Mouse (Mus musculus) kidney, postnatal 0 days (tissue): ENCODE results near the gene Apobec3. TPM values are rescaled to one million over a fixed set of nuclear protein-coding genes. Genes with fewer than 3 reads are reported as not detected.

Experiments
- ATAC-seq: fragments of 200-750 bp; cut with Nextera tagmentation; replicated peaks from 2 replicates; pipeline ENCODE4 v1.8.0; 2017; ENCODE audit warnings: low read depth, moderate number of reproducible peaks, moderate TSS enrichment, moderate library complexity; ENCODE audit not compliant: low FRiP score
- DNase-seq: peaks from one replicate; pipeline ENCODE4 v3.0.0-alpha.2; 2016; ENCODE audit warnings: low spot score
- H3K27ac ChIP-seq: fragments of 300-500 bp; sonication (generic); 2 replicates; pipeline ENCODE4 v1.5.1; 2014; ENCODE audit warnings: mild to moderate bottlenecking
- H3K27me3 ChIP-seq: fragments of 300-500 bp; sonication (generic); 2 replicates; pipeline ENCODE4 v1.6.1; 2014; ENCODE audit warnings: low read length, mixed read lengths; ENCODE audit not compliant: insufficient read depth
- H3K36me3 ChIP-seq: fragments of 300-500 bp; sonication (generic); 2 replicates; pipeline ENCODE4 v1.6.1; 2014; ENCODE audit warnings: low read length, mixed read lengths; ENCODE audit not compliant: insufficient read depth
- H3K4me1 ChIP-seq: fragments of 300-500 bp; sonication (generic); replicated peaks from 2 replicates; pipeline ENCODE4 v1.6.1; 2014; ENCODE audit warnings: antibody characterized with exemption, low read length, mixed read lengths; ENCODE audit not compliant: insufficient read depth
- H3K4me2 ChIP-seq: fragments of 300-500 bp; sonication (generic); 2 replicates; pipeline ENCODE4 v1.6.1; 2014; ENCODE audit warnings: mild to moderate bottlenecking, low read length, moderate library complexity, mixed read lengths
- H3K4me3 ChIP-seq: fragments of 300-500 bp; sonication (generic); replicated peaks from 2 replicates; pipeline ENCODE4 v1.5.1; 2014; ENCODE audit warnings: low read depth, low read length
- H3K9ac ChIP-seq: fragments of 300-500 bp; sonication (generic); 2 replicates; pipeline ENCODE4 v1.6.1; 2014; ENCODE audit warnings: low read depth, low read length
- H3K9me3 ChIP-seq: fragments of 300-500 bp; sonication (generic); replicated peaks from 2 replicates; pipeline ENCODE4 v1.6.1; 2016; ENCODE audit warnings: low read length, inconsistent platforms, mixed read lengths
- CTCF ChIP-seq: IDR thresholded peaks from 2 replicates; pipeline ENCODE4 v1.5.1; 2016; ENCODE audit warnings: antibody characterized with exemption, low read depth, mild to moderate bottlenecking, moderate library complexity
- WGBS: fragments of 180-500 bp; shearing (Covaris S2); extraction: QIAGEN DNeasy Blood & Tissue Kit; methylation state at CpG from one replicate; pipeline ENCODE4 v1.1.7; 2014; 5-methylcytosine and 5-hydroxymethylcytosine counted together
- polyA plus RNA-seq: library from polyadenylated mRNA; unstranded; fragments of >200 nt; fragmentation: Nextera tagmentation; extraction: Ambion mirVana; gene quantifications from 2 replicates; pipeline ENCODE4 v1.2.1, GENCODE M21; 2015

Apobec3 gene
- 26.1 and 26.4 TPM in 2 replicates for polyA plus RNA-seq

DNA sequence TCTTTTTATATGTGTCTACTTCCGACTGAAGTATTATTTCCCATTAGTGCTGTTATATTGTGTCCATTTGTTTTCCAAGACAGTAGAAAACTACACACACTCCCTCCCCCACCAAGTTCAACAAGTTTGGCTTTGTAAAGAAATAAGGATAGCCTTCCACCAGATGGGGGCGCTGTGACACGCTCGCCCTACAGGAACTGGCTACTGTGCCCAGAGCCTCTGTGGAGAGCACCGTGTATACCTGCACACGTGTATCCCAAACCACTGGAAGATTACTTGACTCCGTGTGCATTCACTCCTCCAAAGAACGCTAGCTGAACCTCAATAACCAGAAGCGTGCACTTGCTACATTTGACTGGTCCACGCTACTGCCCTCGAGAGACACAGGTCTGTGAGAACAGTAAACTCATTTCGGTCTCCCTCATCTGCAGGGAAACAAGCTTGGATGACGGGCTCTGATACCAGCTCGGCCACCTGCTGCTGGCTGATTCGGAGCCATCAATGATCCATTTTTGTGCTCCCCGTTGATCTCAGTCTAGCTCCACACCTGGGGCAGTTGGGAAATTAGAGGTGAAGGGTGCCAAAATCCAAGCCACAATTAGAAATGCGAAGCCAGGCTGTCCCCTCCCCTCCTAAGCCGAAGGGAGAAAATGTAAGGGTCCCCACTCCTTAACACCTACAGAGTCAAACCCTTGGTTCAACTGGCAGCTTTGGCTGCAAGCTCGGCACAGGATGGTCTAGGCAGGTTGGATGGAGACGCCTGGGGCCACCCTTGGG lies at the start of gene Apobec3:
Apobec3 (plus strand) TSS at position 224 of the 777 bp plus-strand sequence.
- 2% methylated on average over 20 of the region's 20 CpGs for WGBS
- Histone ChIP-seq H3K9ac (peak within 1 kb of the TSS; percentile 55), H3K4me2 (peak within 1 kb of the TSS; percentile 69), H3K4me3 (peak within 1 kb of the TSS; percentile 51), H3K27me3 (no peaks in the 10 kb centered on the region), H3K9me3 (no peaks in the 10 kb centered on the region), H3K4me1 (peaks cover 5% of the 10 kb centered on the region; the same call in 1 of the 2 replicates), H3K27ac (peak within 1 kb of the TSS; percentile 77), H3K36me3 (no peaks in the 10 kb centered on the region)
- peak; percentile 84 for TF ChIP-seq CTCF
- DNase-seq, result peak; percentile 79
- ATAC-seq, result peak; percentile 50; the same call in 1 of the 2 replicates

DNA sequence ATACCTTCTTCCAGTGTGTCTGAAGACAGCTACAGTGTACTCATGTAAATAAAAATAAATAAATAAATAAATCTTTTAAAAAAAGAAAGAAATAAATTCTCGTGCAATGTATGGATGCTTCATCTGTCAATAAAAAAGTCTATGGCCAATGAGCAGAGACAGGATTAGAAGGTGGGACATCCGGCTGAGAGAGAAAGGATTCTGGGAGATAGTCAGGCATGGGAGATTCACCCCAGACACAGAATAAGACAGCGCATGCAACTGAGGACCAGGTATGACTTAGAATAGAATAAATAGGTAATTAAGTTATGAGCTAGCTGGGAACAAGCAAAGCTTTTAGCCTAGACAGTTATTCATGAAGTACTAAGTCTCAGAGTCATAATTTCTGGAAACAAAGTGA lies 48.5 kb upstream of the Apobec3 start:
- no peak overlapping the region for H3K4me2 ChIP-seq
- no peaks in the 10 kb centered on the region for H3K36me3 ChIP-seq
- H3K4me1 ChIP-seq, result 0 out of 2 replicates have a peak, but pooled peaks cover 3% of the 10 kb centered on the region
- WGBS, result 91% methylated on average over 3 of the region's 3 CpGs
- H3K27me3 ChIP-seq, result no peaks in the 10 kb centered on the region
- H3K9ac ChIP-seq, result no peak overlapping the region
- H3K4me3 ChIP-seq, result no peak overlapping the region
- no peak overlapping the region for H3K27ac ChIP-seq
- no peak for TF ChIP-seq CTCF
- ATAC-seq, result no peak
- DNase-seq, result no peak
- H3K9me3 ChIP-seq, result no peaks in the 10 kb centered on the region

DNA sequence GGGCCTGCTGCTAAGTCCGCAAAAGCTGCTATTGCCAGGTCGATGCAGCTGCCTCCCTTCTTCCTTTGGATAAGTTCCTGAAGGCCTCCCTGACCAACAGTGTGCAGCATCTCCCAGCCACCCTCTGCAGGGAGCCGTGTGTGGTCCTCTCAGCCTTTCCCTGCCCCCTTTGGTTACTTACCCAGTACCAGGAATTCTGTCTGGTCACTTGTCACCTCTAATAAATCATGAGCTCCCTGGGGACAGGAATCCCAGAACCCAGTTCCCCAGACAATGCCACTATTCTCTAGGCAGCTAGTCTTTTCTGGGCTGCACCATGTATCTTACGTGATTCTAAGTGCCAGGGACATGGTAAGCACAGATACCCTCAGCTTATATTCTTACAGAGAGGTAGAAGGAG lies 45.5 kb upstream of the Apobec3 start:
- DNase-seq (no peak), ATAC-seq (no peak)
- H3K9ac ChIP-seq, result no peak overlapping the region
- no peaks in the 10 kb centered on the region for H3K36me3 ChIP-seq
- H3K27ac ChIP-seq, result no peak overlapping the region
- H3K4me3 ChIP-seq, result no peak overlapping the region
- no peak overlapping the region for H3K4me2 ChIP-seq
- WGBS, result 50% methylated on average over 4 of the region's 4 CpGs
- H3K9me3 ChIP-seq, result no peaks in the 10 kb centered on the region
- no peaks in the 10 kb centered on the region for H3K27me3 ChIP-seq
- H3K4me1 ChIP-seq, result 0 out of 2 replicates have a peak, but pooled peaks cover 3% of the 10 kb centered on the region
- no peak for TF ChIP-seq CTCF

DNA sequence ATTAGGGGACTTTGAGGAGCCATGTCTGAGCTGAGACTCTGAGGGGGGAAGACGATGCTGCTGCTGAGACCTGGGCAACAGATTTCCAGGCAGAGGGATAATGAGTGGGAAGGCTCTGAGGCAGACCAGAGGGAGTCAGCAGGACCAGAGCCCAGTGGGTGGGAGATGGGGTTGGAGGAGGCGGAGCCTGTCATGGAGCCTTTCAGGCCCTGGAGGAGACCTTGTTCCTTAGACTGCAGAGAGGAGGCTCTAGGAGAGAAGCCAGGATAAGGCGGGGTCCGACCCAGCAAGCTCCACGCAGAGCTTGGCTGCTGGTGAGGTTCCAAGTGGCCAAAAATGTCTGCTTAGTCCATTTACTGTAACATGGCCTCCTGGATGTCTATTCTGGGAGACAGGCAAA lies 44.4 kb upstream of the Apobec3 start:
- TF ChIP-seq CTCF, result no peak
- 0 out of 2 replicates have a peak overlapping the region, but pooled peaks have one; percentile 31 for H3K27ac ChIP-seq
- no peak overlapping the region for H3K4me2 ChIP-seq
- H3K4me3 ChIP-seq, result no peak overlapping the region
- no peaks in the 10 kb centered on the region for H3K9me3 ChIP-seq
- H3K4me1 ChIP-seq, result 0 out of 2 replicates have a peak, but pooled peaks cover 3% of the 10 kb centered on the region
- no peaks in the 10 kb centered on the region for H3K27me3 ChIP-seq
- WGBS, result 29% methylated on average over 5 of the region's 5 CpGs
- ATAC-seq (no peak), DNase-seq (peak; percentile 50)
- no peaks in the 10 kb centered on the region for H3K36me3 ChIP-seq
- no peak overlapping the region for H3K9ac ChIP-seq

DNA sequence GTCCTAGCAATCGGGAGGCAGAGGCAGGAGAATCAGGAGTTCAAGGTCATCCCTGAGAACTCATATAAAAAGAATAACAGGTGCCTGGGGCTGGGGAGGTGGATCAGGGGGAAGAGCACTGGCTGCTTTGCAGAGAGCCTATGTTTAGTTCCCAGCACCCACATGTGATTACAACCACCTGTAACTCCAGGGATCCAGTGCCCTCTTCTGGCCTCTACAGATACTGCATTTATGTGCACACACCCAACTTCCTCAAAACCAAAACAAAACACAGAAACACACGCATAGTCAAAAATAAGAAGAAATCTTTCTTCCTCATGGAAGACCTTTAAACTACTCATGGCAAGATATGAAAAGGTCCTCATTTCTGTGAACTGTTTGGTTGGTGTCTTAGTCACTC lies 41.3 kb upstream of the Apobec3 start:
- 92% methylated on average over 2 of the region's 2 CpGs for WGBS
- H3K27me3 ChIP-seq, result no peaks in the 10 kb centered on the region
- H3K4me3 ChIP-seq, result no peak overlapping the region
- ATAC-seq (no peak), DNase-seq (no peak)
- TF ChIP-seq CTCF, result 0 out of 2 replicates have a peak, but pooled peaks have one; percentile 7
- no peaks in the 10 kb centered on the region for H3K9me3 ChIP-seq
- no peak overlapping the region for H3K27ac ChIP-seq
- no peak overlapping the region for H3K4me2 ChIP-seq
- no peaks in the 10 kb centered on the region for H3K36me3 ChIP-seq
- H3K9ac ChIP-seq, result no peak overlapping the region
- 0 out of 2 replicates have a peak, but pooled peaks cover 3% of the 10 kb centered on the region for H3K4me1 ChIP-seq

DNA sequence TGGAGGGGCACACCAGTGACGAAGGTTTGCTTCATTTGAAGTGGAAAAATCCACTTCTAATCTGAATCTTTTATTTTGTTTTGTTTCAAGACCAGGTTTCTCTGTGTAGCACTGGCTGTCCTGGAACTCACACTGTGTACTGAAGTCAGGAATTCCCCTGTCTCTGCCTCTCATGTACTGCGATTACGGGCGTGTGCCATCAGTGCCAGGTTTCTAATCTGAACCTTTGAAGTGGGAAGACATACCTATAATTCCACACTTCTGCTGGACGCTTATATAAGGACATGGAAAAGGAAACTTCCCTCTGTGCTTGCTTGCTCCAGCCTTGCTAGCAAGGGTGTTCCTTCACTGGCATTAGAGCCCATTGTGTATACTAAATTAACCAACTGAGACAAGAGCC lies 32.5 kb upstream of the Apobec3 start:
- WGBS, result 86% methylated on average over 5 of the region's 5 CpGs
- ATAC-seq, result no peak

More for the DNA sequence above, 32.5 kb upstream of the Apobec3 start:
- H3K9me3 ChIP-seq, result no peaks in the 10 kb centered on the region
- H3K4me1 ChIP-seq, result no peaks in the 10 kb centered on the region
- no peak overlapping the region for H3K9ac ChIP-seq
- no peaks in the 10 kb centered on the region for H3K36me3 ChIP-seq
- no peak for DNase-seq
- no peaks in the 10 kb centered on the region for H3K27me3 ChIP-seq
- H3K27ac ChIP-seq, result no peak overlapping the region
- no peak overlapping the region for H3K4me3 ChIP-seq
- no peak overlapping the region for H3K4me2 ChIP-seq
- TF ChIP-seq CTCF, result no peak
